Mouse (Mus musculus) common myeloid progenitor, adult 5-6 weeks (primary cell): ENCODE measurements around the gene Ndufa11. TPM values are rescaled to one million over a fixed set of nuclear protein-coding genes. Genes with fewer than 3 reads are reported as not detected.

Experiments
- ATAC-seq: replicated peaks from 2 replicates; pipeline ENCODE4 v1.8.0; 2016; ENCODE audit warnings: low read depth, mild to moderate bottlenecking, moderate TSS enrichment, inconsistent platforms; ENCODE audit not compliant: poor library complexity, severe bottlenecking
- total RNA-seq: library from RNA; stranded (forward); fragments of 200-1000, 187-1606 nt; gene quantifications from 2 replicates; pipeline ENCODE4 v1.2.3, GENCODE M21; 2017

The Ndufa11 gene
- total RNA-seq = 63.1 and 84.2 TPM in 2 replicates

GRCm38 (mm10) chr17:56717363-56718058, at the start of gene Ndufa11, which contains the start of gene Vmac:
Gene Ndufa11 (plus strand): TSS chr17:56717767.
Gene Vmac (minus strand): TSS chr17:56718022.
- peak; percentile 64 for ATAC-seq

- peak; percentile 53 for ATAC-seq
Observed at GRCm38 (mm10) chr17:56668384-56669144, 49.0 kb upstream of the Ndufa11 start.

GRCm38 (mm10) chr17:56669766-56670165, 47.8 kb upstream of the Ndufa11 start:
- ATAC-seq = no peak

- peak; percentile 84 for ATAC-seq
Observed at GRCm38 (mm10) chr17:56672941-56673646, 44.5 kb upstream of the Ndufa11 start, which contains the start of gene Ranbp3. Gene Ranbp3 (plus strand): TSS chr17:56673294.

GRCm38 (mm10) chr17:56673647-56674416, 43.7 kb upstream of the Ndufa11 start:
- ATAC-seq = 0 out of 2 replicates have a peak, but pooled peaks have one; percentile 2

GRCm38 (mm10) chr17:56681791-56682190, 35.8 kb upstream of the Ndufa11 start:
- ATAC-seq = no peak

GRCm38 (mm10) chr17:56682880-56683279, 34.7 kb upstream of the Ndufa11 start:
- ATAC-seq = no peak

GRCm38 (mm10) chr17:56683546-56684140, 33.9 kb upstream of the Ndufa11 start:
- ATAC-seq = no peak

GRCm38 (mm10) chr17:56684649-56685048, 32.9 kb upstream of the Ndufa11 start:
- ATAC-seq = no peak

- ATAC-seq = no peak
Observed at GRCm38 (mm10) chr17:56686801-56687200, 30.8 kb upstream of the Ndufa11 start.

- peak; percentile 46 for ATAC-seq
Observed at GRCm38 (mm10) chr17:56688045-56688444, 29.5 kb upstream of the Ndufa11 start.

- ATAC-seq = no peak
Observed at GRCm38 (mm10) chr17:56688689-56689088, 28.9 kb upstream of the Ndufa11 start.

GRCm38 (mm10) chr17:56693395-56693794, 24.2 kb upstream of the Ndufa11 start:
- no peak; the same call in 1 of the 2 replicates for ATAC-seq

- ATAC-seq = peak; percentile 90
Observed at GRCm38 (mm10) chr17:56693851-56694310, 23.7 kb upstream of the Ndufa11 start.

- no peak for ATAC-seq
Observed at GRCm38 (mm10) chr17:56700451-56700850, 17.1 kb upstream of the Ndufa11 start.

- no peak for ATAC-seq
Observed at GRCm38 (mm10) chr17:56703038-56703437, 14.5 kb upstream of the Ndufa11 start.

GRCm38 (mm10) chr17:56706515-56706914, 11.1 kb upstream of the Ndufa11 start:
- ATAC-seq = no peak

GRCm38 (mm10) chr17:56708692-56709091, 8.9 kb upstream of the Ndufa11 start:
- no peak for ATAC-seq

- ATAC-seq = no peak
Observed at GRCm38 (mm10) chr17:56709708-56710107, 7.9 kb upstream of the Ndufa11 start.
